Mouse (Mus musculus) lung, postnatal 0 days (tissue): Measurements from ENCODE around the gene Prph2.

ENCODE experiments used
- CTCF ChIP-seq: IDR thresholded peaks from 2 replicates; pipeline ENCODE4 v1.5.1; 2016; ENCODE audit warnings: antibody characterized with exemption, mild to moderate bottlenecking
- EP300 ChIP-seq: IDR thresholded peaks from 2 replicates; pipeline ENCODE4 v1.6.1; 2016; ENCODE audit warnings: antibody characterized with exemption, mild to moderate bottlenecking, control low read depth

- TF ChIP-seq CTCF (no peak), EP300 (no peak)
Measured at GRCm38 (mm10) chr17:46876371-46876950, 33.8 kb upstream of the Prph2 start.
